In genomic region chr7:89115633-89116032, GRCm38 (mm10) we compare ENCODE assay signal across 8 mouse cellular contexts.
DNase-seq lines count a peak whose midpoint lies in the region; ATAC-seq and TF ChIP-seq lines count a peak whose summit lies in the region.

No protein-coding gene starts in this region.

- no peaks in the 10 kb centered on the region for H3K4me1 ChIP-seq in kidney, adult 2 months (ENCODE audit: control insufficient read depth, insufficient read depth, low read length)
- H3K4me1 ChIP-seq in lung, postnatal 0 days (ENCODE audit: insufficient read depth, low read depth, low read length): no peaks in the 10 kb centered on the region
- H3K4me1 ChIP-seq in hindbrain, embryonic 13.5 days (replicated peaks): no peaks in the 10 kb centered on the region
- no peaks in the 10 kb centered on the region for H3K4me1 ChIP-seq in forebrain, embryonic 15.5 days

- no peak overlapping the region for H3K4me3 ChIP-seq in gastrocnemius, adult 2 months
- H3K4me3 ChIP-seq in kidney, adult 2 months (ENCODE audit: insufficient read depth, low read depth, low read length): no peak overlapping the region
- H3K4me3 ChIP-seq in lung, postnatal 0 days (ENCODE audit: low read depth, low read length): no peak overlapping the region
- no peak overlapping the region for H3K4me3 ChIP-seq in hindbrain, embryonic 13.5 days
- no peak overlapping the region for H3K4me3 ChIP-seq in forebrain, embryonic 15.5 days

- H3K4me2 ChIP-seq in lung, postnatal 0 days (replicated peaks; ENCODE audit: low read depth, low read length): no peak overlapping the region
- no peak overlapping the region for H3K4me2 ChIP-seq in hindbrain, embryonic 13.5 days
- no peak overlapping the region for H3K4me2 ChIP-seq in forebrain, embryonic 15.5 days (replicated peaks)

- no peak for DNase-seq in gastrocnemius, adult 2 months
- DNase-seq in gastrocnemius, adult 18-20 months (ENCODE audit: low spot score): no peak
- DNase-seq in heart, adult 8-10 months (ENCODE audit: low spot score): peak; percentile 58
- peak; percentile 74 for DNase-seq in kidney, adult 2 months
- DNase-seq in lung, postnatal 0 days (ENCODE audit: low spot score): peak; percentile 57
- no peak for DNase-seq in right cerebral cortex, postnatal 14 days

- peak overlapping the region; percentile 73 for H3K27ac ChIP-seq in gastrocnemius, adult 2 months
- H3K27ac ChIP-seq in kidney, adult 2 months (ENCODE audit: insufficient read depth, low read depth, low read length): peak overlapping the region; percentile 59
- no peak overlapping the region for H3K27ac ChIP-seq in lung, postnatal 0 days (ENCODE audit: low read length)
- H3K27ac ChIP-seq in hindbrain, embryonic 13.5 days: no peak overlapping the region
- H3K27ac ChIP-seq in forebrain, embryonic 15.5 days (replicated peaks): no peak overlapping the region

- no peak for TF ChIP-seq POLR2A in kidney, adult 2 months (IDR thresholded peaks at IDR 0.05; ENCODE audit: low read depth, low read length)

- H3K9me3 ChIP-seq in lung, postnatal 0 days (ENCODE audit: low read length): no peaks in the 10 kb centered on the region
- H3K9me3 ChIP-seq in hindbrain, embryonic 13.5 days: no peaks in the 10 kb centered on the region
- no peaks in the 10 kb centered on the region for H3K9me3 ChIP-seq in forebrain, embryonic 15.5 days

- H3K9ac ChIP-seq in lung, postnatal 0 days (replicated peaks; ENCODE audit: low read depth): no peak overlapping the region
- no peak overlapping the region for H3K9ac ChIP-seq in hindbrain, embryonic 13.5 days
- H3K9ac ChIP-seq in forebrain, embryonic 15.5 days (replicated peaks): no peak overlapping the region

- intact Hi-C loops in gastrocnemius, adult 2 months (cut with DNase I): no loop called here

- H3K36me3 ChIP-seq in kidney, adult 2 months (ENCODE audit: control insufficient read depth, insufficient read depth, low read length): no peaks in the 10 kb centered on the region
- no peaks in the 10 kb centered on the region for H3K36me3 ChIP-seq in lung, postnatal 0 days (ENCODE audit: insufficient read depth, low read length)
- H3K36me3 ChIP-seq in hindbrain, embryonic 13.5 days: no peaks in the 10 kb centered on the region
- no peaks in the 10 kb centered on the region for H3K36me3 ChIP-seq in forebrain, embryonic 15.5 days

- peak; percentile 88 for ATAC-seq in lung, postnatal 0 days
- no peak for ATAC-seq in hindbrain, embryonic 13.5 days (ENCODE audit: low FRiP score)
- ATAC-seq in forebrain, embryonic 15.5 days (replicated peaks): no peak

- 75% methylated on average over 3 of the region's 3 CpGs for WGBS in kidney, adult 2 months
- 60% methylated on average over 3 of the region's 3 CpGs for WGBS in lung, postnatal 0 days
- 87% methylated on average over 3 of the region's 3 CpGs for WGBS in hindbrain, embryonic 13.5 days
- WGBS in forebrain, embryonic 15.5 days: 84% methylated on average over 3 of the region's 3 CpGs

- peak; percentile 95 for TF ChIP-seq EP300 in lung, postnatal 0 days (IDR thresholded peaks at IDR 0.05)

- no peak for TF ChIP-seq CTCF in gastrocnemius, adult 2 months (IDR thresholded peaks at IDR 0.05)
- no peak for TF ChIP-seq CTCF in kidney, adult 2 months (conservative IDR thresholded peaks at IDR 0.05; ENCODE audit: insufficient read depth, insufficient read length, low read depth, low read length)
- no peak for TF ChIP-seq CTCF in lung, postnatal 0 days (IDR thresholded peaks at IDR 0.05)

- H3K27me3 ChIP-seq in kidney, adult 2 months (replicated peaks; ENCODE audit: control insufficient read depth, insufficient read depth, low read length): no peaks in the 10 kb centered on the region; the same call in 1 of the 2 replicates
- no peaks in the 10 kb centered on the region for H3K27me3 ChIP-seq in lung, postnatal 0 days (replicated peaks; ENCODE audit: insufficient read depth, low read length)
- no peaks in the 10 kb centered on the region for H3K27me3 ChIP-seq in hindbrain, embryonic 13.5 days
- H3K27me3 ChIP-seq in forebrain, embryonic 15.5 days: no peaks in the 10 kb centered on the region

Comparison
In these comparisons a context has a peak if more than half of its experiments do, and no peak if none do; other contexts are left out.
1. DNase-seq: peak in heart, adult 8-10 months (single experiment), kidney, adult 2 months (single experiment) and lung, postnatal 0 days (single experiment); none in gastrocnemius, adult 2 months (single experiment), gastrocnemius, adult 18-20 months (single experiment) and right cerebral cortex, postnatal 14 days (single experiment).
2. H3K27ac ChIP-seq: peak in gastrocnemius, adult 2 months (single experiment) and kidney, adult 2 months (single experiment); none in lung, postnatal 0 days (single experiment), hindbrain, embryonic 13.5 days (single experiment) and forebrain, embryonic 15.5 days (single experiment).